Mouse (Mus musculus) layer of hippocampus, adult 11-12 months (tissue): ENCODE measurements at regions not wholly inside any gene's neighbourhood (a gene's known extent, or its start where the extent isn't known, plus 50 kb on each side); places are given as distances from the start of the nearest gene placed in this dataset.
A peak's percentile ranks its signal among the peaks of the same experiment; 100 is the strongest.
"Not testable (repeated sequence)": the region's sequence is repeated elsewhere in the genome, so short reads cannot be mapped to it uniquely, and the experiment has no call there.

Experiments
- DNase-seq: peaks from one replicate; pipeline ENCODE4 v3.0.0; 2022; ENCODE audit warnings: low spot score

DNA sequence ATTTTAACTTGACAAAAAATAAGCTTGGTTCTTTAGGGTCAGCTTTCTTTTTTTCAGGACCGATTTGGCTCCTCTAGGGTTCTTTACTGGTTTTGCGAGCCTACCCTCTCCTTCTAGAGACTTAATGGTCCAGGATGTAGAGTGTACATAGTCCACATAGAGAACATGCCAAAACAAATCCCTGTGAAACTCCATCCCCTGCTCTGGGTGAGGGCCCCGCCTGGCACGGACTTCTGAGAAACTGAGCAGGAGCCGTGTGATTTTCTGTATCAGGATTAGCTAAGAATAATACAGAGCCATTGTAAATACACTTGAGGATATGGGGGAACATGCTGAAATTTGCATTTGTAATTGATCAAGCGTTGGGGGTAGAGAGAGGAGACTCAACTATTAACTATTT, 118.2 kb upstream of the Teddm2 start:
- no peak for DNase-seq

DNA sequence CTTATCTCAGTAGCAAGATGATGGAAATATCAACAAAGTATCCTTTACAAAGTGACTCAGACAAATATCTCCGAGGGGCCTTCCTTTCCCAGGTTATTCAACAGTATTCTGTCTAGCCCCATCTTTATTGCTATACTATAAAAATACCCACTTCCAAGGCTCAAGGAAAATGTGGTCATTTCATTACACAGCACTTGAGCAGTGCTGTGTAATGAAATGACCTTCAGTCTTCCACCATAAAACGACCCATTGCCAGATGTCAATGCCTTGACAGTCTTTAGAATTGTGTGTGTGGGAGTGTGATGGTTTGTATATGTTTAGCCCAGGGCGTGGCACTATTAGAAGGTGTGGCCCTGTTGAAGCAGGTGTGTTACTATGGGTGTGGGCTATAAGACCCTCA, 124.3 kb upstream of the Teddm2 start:
- DNase-seq = no peak

DNA sequence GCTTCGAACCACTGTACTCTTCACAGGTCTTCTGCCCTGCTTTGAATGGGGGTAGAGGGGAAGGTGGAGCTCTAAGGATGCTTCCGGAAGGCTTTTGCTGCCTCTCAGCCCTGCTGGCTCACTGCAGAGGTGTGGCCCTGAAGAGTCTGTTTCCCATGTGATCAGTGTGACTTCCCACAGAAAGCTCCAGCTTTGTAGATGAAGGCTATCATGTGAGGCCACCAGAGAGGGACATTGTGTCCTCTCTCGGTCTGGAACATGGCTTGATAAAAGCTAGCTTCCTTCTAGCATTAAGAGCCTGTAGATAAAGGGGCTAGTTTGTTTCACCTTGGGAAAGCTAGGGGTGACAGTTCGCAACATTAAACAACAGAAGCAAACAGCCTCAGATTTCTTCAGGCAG, 127.3 kb upstream of the Teddm2 start:
- no peak for DNase-seq

DNA sequence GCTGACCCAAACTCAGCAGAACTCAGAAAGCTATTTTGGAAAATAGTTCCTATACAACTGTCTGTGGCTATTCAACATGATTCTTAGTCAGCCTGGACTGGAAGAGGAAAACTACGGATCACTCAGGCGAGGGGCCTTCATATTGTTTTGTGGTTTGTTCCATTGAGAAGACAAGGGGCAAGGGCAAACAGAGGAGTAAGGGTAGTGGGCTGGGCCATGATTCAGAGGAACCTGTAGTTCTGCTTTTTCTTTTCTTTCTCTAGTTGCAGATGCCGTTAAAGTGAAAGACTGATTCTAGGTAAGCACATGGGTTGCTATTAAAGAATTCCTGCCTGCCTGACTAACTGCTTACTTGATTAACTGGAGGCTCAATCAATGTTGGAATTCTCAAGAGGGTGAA, 129.8 kb upstream of the Teddm2 start:
- no peak for DNase-seq

DNA sequence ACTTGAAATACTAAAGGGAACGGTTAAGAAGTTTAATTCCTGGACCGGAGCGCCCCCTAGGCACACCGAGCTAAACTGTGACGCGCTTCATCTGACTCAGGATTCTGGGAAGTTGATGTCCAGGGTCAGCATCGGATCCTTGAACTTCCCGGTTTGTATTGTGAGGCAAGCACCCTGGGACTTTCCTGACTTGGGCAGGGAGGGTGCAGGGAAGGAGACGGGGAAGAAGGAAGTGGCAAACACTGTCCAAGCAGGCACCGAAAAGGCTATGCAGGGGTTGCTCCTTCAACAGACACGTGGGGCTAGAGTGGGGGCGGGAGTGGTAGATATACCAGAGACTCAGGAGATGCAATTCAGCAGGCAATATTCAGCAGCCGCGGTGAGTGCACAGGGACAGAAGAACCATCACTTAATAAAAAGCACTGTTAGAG, 132.7 kb upstream of the Teddm2 start:
- peak; percentile 87 for DNase-seq

DNA sequence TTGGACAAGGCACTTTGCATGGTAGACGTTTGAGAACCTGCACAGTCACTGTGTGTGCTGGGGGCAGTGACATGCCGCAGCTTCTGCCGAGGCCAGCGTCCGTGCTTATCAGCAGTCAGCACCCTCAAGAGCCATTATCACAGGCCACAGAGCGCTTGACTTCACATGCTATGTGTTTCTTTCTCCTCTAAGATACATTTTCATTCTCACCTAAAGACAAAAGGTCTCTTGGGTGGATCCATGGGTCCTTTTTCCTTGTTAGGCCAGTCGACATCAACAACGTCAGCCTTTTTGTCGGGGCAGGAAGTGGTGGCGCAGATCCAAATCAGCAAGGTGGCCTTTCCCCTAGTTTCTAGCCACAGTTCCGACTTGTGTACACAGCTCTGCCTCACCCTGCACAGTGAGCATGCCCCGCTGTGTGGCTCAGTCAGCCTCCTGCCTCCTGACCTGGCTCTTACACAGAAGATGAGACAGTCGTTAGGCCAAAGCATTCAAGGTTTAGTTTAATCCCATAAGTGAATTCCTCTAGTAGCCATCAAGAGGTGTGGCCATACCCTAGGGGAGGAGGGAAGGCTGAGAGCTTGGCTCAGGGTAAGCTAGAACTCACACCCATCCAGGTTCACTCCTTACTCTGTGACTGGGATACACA, 134.1 kb upstream of the Teddm2 start:
- DNase-seq = peak; percentile 56

DNA sequence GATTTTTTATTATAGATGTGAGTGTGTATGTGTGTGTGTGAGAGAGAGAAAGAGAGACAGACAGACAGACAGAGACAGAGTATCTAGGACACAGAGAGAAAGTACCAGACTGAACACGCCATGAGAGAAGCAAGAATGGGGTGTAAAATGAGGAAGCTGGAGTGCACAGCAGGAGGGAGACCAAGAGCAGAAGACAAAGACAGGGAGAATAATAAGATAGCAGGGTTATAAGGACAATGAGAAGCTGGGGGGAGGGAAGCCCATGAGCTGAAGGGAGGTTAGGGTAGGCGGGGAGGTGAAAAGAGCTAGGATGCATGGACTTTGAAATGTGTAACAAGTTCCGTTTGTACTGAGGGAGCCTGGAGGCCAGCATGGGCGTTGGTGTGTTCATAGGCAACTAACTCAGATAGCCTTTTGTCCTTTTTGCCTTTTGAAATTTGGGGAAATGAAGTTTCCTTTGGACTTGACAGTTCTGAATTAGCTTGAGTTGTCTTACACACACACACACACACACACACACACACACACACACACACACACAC, 136.8 kb upstream of the Teddm2 start:
- no peak for DNase-seq

DNA sequence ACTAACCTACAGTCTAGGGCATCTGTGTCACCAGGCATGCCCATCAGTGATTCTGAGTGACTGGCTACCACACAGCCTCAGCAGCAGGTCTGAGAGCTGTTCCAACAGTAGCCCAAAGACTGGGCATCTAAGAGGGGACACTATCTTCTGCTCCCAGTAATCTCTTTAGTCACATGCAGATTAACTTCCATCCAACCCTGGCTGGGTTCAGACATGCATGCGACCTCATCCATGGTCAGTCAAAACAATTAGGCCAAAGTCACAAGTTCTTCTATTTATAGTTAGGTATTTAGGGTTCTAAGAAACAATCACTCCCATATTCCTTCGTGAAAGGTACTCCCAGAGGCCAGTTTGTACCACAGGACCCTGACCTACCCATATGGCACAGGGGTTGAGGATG, 138.2 kb upstream of the Teddm2 start:
- no peak for DNase-seq

DNA sequence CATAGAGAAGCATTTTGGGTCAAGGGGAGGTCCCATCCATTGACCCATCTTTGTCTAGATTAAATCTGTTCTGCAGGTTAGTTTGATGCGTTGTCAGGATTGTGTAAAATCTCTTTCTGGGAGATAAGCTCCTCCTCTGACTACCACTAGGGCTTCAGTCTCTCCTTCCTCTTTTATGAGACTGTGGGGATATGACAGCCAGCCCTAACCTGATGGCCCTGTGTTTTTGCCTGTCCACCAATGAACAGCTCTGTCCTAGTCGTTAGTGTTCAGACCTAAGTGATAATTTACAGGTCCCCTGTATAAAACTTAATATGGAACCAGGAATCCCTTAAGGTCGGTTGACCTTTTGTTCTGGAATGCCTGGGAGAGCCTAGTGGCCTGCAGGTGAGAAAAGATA, 140.9 kb upstream of the Teddm2 start:
- DNase-seq = no peak

DNA sequence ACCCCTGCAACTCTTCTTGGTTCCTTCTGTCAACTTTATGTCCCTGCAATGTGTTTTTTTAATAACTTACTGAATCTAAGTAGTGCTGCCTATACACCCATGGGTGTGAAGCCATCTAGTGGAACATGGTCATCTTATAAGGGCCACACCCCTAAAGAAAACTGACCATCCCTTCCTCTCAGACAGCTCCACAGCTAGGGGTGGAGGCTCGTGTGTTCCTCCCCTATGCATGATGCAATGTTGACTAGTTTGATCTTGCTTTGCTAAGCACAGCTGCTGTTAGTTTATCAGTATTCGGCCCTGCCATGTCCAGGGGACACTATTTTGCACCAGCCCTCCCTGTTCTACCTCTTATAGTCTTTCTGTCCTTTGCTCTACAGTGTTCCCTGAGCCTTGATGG, 142.9 kb upstream of the Teddm2 start:
- no peak for DNase-seq

DNA sequence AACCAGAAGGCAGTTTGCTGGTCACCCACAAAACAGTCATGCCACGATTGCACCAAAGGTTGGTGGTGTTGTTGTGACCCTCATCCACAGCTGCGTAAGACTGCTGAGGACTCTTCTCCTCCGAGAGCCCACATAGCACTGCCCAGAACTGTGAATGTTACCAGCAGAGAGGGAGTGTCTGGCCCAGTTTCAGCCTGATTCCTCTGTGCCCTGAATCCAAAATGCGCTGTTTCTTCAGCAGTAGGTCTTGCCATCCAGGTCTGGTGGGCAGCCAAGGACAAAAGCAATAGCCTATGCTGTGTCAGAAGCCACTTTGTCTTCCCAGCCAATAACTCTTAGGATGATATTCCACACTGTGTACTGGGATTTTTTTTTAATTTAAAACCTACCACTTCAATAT, 144.7 kb upstream of the Teddm2 start:
- DNase-seq = peak; percentile 19

DNA sequence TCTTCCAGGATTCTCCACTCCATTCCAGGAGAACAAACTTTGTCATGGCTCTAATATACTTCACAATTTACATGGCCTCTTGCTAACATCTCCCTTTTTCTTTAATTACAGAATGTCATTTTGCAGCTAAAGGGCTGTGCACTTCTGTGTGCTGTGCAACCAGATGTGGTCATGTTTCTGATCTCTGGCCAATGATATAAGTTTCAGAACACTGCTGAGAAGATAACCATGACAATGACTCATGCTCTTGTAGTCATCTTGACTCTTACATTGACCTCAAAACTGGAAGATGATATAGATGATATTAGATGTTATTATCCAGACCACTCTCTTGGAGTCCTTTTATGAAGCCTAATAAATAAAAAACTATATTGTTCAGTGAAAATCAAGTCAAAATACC, 145.9 kb upstream of the Teddm2 start:
- no peak for DNase-seq

DNA sequence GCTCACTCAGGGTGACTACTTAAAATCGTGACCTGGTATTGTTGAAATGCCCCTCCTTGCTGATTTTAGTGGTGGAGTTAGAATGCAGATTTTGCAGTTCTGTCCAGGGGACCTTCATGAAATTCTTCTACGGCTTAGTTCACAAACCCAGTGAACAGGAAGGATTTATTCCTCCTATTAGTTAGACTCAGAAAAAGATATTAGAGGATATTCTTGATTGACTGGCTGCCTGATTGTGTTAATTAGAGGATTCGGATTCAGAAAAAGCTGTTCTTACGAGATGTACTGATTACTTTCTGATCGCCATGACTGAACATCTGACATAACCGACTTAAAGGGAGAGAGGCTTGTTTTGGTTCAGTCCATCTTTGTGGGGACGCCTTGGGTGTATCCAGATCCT, 147.3 kb upstream of the Zfp648 start:
- no peak for DNase-seq

DNA sequence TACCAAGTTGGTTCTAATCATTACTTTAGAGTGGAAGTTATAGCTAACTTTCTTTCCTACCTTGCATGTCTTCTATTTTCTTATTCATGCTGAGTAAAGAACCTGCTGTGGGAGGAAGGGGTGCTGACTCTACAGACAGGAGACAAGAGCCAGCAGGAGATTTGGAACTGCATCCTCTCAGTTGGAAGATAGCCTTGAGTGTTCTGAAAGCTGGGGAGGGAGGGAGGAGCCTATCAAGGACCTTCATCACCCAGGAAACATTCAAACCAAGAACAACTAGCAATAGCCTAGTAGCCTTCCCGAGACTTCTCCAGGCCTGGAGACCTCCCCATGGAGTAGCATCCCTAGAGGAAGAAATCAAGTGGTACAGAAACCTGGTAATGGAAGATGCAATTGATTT, 146.1 kb upstream of the Zfp648 start:
- DNase-seq = no peak

DNA sequence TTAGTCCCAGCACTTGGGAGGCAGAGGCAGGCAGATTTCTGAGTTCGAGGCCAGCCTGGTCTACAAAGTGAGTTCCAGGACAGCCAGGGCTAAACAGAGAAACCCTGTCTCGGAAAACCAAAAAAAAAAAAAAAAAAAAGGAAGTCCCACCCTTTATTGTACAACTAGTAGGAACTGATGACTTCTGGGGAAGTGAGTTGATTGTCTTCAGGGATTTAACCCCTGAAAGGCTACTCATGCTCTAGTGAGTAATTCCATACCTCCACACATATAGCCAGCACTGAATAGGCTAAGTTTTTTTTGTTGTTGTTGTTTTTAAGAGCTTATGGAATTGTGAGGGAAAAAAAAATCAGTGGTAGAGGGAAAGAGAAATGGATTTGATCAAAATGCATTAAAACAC, 139.6 kb upstream of the Zfp648 start:
- DNase-seq = not testable (repeated sequence)

DNA sequence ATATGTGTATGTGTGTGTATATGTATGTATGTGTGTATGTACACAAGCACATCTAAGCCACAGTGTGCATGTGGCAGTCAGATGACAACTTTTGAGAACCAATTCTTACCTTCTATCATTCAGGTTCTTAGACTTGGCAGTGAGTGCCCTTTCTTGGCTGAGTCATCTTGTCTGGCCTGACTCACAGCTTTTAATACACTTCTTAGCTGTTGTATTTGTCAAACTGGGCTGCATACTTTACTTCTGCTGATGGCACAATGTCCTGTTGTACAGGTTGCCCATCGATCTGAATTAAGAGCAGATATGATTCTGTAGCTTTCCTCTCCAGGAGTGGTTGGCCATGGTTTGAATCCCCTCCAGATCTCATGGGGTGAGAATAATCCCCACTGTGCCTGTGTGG, 139.1 kb upstream of the Zfp648 start:
- no peak for DNase-seq

DNA sequence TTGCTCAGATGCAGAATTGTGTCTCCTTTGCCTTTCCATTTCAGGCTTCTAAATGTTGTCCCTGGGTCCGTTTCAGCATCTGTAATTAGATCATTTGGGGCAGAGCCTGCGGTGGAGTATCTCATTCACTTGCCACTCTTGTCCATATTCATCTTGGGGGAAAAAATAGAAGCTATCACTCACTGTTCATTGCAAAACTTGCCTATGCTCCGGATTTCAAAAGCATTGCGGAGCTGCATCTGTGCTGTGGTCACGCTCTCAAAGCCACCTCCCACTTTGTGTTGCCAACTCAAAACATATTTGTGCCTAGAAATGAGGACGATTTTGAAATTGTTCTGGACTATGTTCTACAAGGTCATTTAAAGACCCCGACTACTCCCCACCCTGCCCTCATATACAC, 138.3 kb upstream of the Zfp648 start:
- no peak for DNase-seq

DNA sequence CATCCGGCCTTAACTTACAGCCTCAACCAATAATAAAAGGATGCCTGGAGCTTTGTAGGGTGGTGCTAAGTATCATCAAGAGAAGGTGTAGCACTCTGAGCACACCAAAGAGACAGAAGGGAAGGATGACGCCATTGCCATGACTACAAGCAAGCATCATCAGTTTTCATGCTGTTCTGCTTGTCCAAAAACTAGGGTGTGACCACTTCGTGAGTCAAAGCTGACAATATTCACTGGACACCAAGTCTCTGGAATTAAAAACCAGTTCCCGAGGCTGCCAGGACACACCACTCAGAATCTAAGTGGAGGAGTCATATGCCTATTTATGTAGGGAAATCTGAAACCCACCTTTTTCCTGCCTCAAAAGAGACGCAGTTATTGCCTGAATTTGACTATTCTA, 136.4 kb upstream of the Zfp648 start:
- no peak for DNase-seq

DNA sequence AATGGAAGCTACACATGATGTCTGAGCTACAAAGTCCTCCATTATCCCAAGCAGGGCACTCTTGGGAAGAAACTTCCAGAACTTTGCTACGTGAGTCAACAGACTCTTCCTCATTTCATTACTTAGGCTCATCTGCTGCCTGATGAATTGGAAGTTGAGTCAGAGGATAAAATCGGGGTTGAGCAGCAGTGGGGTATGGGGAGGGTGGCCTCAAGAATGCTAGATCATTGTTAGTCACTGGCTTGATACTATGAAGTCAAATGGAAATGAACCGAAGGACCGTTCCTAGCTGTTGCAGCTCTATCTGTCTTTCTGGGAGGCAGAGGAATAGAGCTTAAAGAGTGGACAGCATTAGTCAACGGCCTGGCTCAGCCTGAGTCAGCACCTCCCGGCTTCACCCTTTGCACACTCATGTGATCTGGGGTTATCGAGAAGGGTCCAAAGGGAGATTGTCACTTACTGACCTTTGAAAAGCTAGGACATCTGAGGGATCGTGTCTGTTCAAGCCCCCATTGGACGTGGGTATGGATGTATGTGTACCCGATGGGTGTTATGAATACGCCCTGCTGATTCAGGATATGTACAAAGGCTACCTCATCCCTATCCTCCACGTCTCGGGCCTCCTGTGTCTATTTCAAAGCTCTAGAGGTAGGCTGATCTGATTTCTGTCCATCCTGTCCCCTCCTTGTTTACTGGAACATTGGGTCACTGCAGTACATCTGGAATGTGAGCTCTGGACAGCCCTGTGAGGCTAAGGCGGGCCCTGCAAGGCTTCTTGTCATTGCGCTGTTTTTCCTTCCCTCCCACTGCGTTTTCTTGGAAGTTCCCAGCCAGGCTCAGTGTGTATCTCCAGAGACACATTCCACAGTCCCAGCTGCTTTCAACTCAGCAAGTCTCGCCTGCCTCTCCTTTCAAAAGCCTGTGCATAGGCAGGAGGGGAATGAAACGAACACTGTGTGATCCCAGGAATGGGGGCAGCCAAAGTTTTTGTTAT, 135.4 kb upstream of the Zfp648 start:
- no peak for DNase-seq

DNA sequence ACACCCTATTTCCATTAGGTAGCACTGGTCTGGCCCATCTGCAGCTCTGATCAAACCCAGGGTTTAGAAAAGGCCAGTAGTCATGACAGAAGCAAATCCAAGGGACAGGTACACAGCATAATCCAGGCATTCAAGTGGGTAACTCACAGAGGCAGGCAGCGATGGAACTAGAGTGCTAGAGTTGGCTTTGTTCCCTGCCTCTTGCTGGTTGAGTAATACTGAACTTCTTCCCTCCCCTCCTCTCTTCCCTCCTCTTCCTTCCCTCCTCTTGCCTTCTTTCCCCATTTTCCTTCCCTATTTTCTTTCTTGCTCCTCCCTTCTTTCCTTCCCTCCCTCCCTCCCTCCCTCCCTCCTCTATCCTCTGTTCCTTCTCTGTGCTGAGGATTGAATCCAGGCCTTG, 133.1 kb upstream of the Zfp648 start:
- no peak for DNase-seq

DNA sequence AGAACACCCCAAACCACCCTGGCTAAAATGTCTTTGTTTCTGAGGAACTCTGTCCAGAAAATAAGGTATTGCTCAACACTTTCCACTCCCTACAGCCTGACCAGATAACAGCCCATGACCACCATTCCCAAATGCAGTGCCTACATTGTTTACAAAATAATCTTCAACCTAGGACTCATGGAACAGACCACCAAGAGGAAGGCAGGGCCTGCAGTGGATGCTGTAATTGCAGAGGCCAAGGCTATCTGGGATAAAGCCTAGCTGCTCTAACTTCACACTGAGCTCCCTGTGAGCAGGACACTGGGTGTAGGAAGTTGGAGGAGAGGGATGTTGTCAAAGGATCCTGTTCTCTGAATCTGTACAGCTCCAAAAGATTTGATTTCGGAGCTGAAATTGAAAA, 126.7 kb upstream of the Zfp648 start:
- no peak for DNase-seq

DNA sequence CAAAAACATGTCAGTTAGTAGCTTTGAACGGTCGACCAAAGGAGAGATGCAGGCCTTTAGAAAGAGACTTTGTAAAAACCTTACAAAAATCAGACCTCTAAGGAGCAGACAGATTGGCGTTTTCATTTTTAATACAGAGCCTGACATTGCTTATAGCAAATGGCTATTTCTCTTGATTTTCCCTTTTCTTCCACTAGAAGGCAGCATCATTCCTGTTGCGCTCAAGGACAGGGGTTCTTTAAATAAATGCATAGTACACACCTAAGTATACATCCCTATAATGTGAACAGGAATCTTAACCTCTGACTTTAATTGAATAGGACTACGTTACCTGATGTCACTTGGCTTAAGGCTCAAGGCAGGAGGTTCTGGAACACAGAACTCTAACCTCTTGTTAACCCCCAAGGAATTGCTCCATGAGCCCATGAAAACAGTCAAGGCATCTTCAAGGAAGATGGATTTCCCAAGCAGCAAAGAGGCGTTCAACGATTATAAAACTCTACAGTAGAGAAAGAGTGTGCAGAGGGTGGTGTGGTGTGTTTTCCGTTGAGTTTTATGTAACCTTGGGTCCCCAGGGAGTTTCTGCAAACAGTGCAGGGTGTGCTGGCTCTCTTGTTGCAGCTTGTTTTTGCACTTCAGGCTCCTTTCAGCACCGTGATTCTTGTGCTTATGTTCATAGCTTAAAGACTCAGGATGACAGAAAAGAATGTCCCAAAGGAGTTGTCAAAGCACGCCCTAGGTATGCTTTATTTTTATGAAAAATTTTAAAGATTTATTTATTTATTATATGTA, 124.1 kb upstream of the Zfp648 start:
- no peak for DNase-seq
